Mouse (Mus musculus) kidney, adult 2 months (tissue): ENCODE measurements around the gene Lama1.

Experiments used
- CTCF ChIP-seq: fragments of 200-500 bp; conservative IDR thresholded peaks from 2 replicates; pipeline ENCODE4 v1.5.1; 2011; ENCODE audit warnings: low read depth, mild to moderate bottlenecking, control low read depth, low read length, moderate library complexity, mixed read lengths; ENCODE audit not compliant: insufficient read depth, insufficient read length
- POLR2A ChIP-seq: fragments of 200-500 bp; IDR thresholded peaks from one replicate; pipeline ENCODE4 v1.6.1; 2011; ENCODE audit warnings: low read depth, low read length, control low read depth

DNA sequence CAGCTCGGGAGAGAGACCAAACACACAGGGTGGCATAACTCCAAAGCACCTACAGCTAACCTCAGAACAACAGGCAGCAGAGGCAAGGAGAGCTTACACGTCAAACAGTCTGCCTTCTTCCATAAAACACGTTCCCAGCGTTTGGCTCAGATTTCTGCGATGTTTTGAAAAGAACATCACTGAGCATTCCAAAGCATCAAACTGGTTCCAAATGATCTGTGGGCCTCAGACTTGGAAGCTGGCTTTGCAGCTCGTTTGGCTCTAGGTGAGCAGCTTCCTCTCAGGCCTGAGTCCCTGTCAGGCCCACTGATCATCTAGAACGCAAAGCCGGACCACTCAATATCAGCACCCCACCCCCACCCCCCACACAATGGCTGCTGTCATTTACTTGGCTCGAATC, 169.0 kb downstream of the Lama1 start:
- TF ChIP-seq CTCF (no peak), POLR2A (no peak)
